Mouse (Mus musculus) embryonic facial prominence, embryonic 13.5 days (tissue): ENCODE data around the gene Ascc2. TPM values are rescaled to one million over a fixed set of nuclear protein-coding genes. Genes with fewer than 3 reads are reported as not detected.
"Not testable (repeated sequence)": the region's sequence is repeated elsewhere in the genome, so short reads cannot be mapped to it uniquely, and the experiment has no call there.

ENCODE experiments used
- ATAC-seq: fragments of 200-750 bp; cut with Nextera tagmentation; 2 replicates; pipeline ENCODE4 v1.8.0; 2017; ENCODE audit warnings: low read depth; ENCODE audit not compliant: insufficient number of reproducible peaks, insufficient read depth, low FRiP score, low TSS enrichment
- H3K27ac ChIP-seq: fragments of 300-500 bp; sonication (generic); 2 replicates; pipeline ENCODE4 v1.5.1; 2015; ENCODE audit warnings: moderate library complexity, mild to moderate bottlenecking, inconsistent platforms
- H3K27me3 ChIP-seq: fragments of 300-500 bp; sonication (generic); 2 replicates; pipeline ENCODE4 v1.6.1; 2015; ENCODE audit warnings: mild to moderate bottlenecking, inconsistent platforms
- H3K36me3 ChIP-seq: fragments of 300-500 bp; sonication (generic); 2 replicates; pipeline ENCODE4 v1.6.1; 2015; ENCODE audit warnings: mild to moderate bottlenecking, inconsistent platforms
- H3K4me1 ChIP-seq: fragments of 300-500 bp; sonication (generic); 2 replicates; pipeline ENCODE4 v1.6.1; 2015; ENCODE audit warnings: inconsistent platforms
- H3K4me2 ChIP-seq: fragments of 300-500 bp; sonication (generic); 2 replicates; pipeline ENCODE4 v1.6.1; 2015; ENCODE audit warnings: moderate library complexity, mild to moderate bottlenecking, inconsistent platforms
- H3K4me3 ChIP-seq: fragments of 300-500 bp; sonication (generic); 2 replicates; pipeline ENCODE4 v1.5.1; 2015; ENCODE audit warnings: mild to moderate bottlenecking, inconsistent platforms
- H3K9ac ChIP-seq: fragments of 300-500 bp; sonication (generic); 2 replicates; pipeline ENCODE4 v1.6.1; 2015; ENCODE audit warnings: mild to moderate bottlenecking, inconsistent platforms
- H3K9me3 ChIP-seq: fragments of 300-500 bp; sonication (generic); 2 replicates; pipeline ENCODE4 v1.6.1; 2016; ENCODE audit warnings: inconsistent platforms
- WGBS: fragments of 180-500 bp; shearing (Covaris S2); methylation state at CpG from one replicate; pipeline ENCODE4 v1.1.7; 2015; ENCODE audit warnings: mixed read lengths; 5-methylcytosine and 5-hydroxymethylcytosine counted together
- polyA plus RNA-seq: library from polyadenylated mRNA; unstranded; fragments of >200 nt; fragmentation: Nextera tagmentation; extraction: Ambion mirVana; gene quantifications from 2 replicates; pipeline ENCODE4 v1.2.1, GENCODE M21; 2015

Ascc2 gene
- polyA plus RNA-seq, 1 experiment from 2014 or later = 33.8 TPM

- Histone ChIP-seq H3K9ac (no peak overlapping the region), H3K27me3 (no peaks in the 10 kb centered on the region), H3K9me3 (no peaks in the 10 kb centered on the region), H3K4me2 (no peak overlapping the region), H3K4me3 (no peak overlapping the region), H3K4me1 (peaks cover 4% of the 10 kb centered on the region; the same call in 1 of the 2 replicates), H3K36me3 (peaks cover 18% of the 10 kb centered on the region), H3K27ac (no peak overlapping the region)
- ATAC-seq = no peak
- WGBS = 51% methylated on average over 3 of the region's 3 CpGs
Measured at GRCm38 (mm10) chr11:4687874-4688273, 50.3 kb downstream of the Ascc2 start.

GRCm38 (mm10) chr11:4688632-4689380 lies 51.3 kb downstream of the Ascc2 start:
- Histone ChIP-seq H3K36me3 (peaks cover 9% of the 10 kb centered on the region), H3K4me2 (no peak overlapping the region), H3K9me3 (no peaks in the 10 kb centered on the region), H3K9ac (peak overlapping the region; percentile 36; the same call in 1 of the 2 replicates), H3K4me3 (no peak overlapping the region), H3K27me3 (no peaks in the 10 kb centered on the region), H3K4me1 (peaks cover 4% of the 10 kb centered on the region; the same call in 1 of the 2 replicates), H3K27ac (no peak overlapping the region)
- 62% methylated on average over 11 of the region's 11 CpGs for WGBS
- ATAC-seq = no peak

- no peaks in the 10 kb centered on the region for H3K36me3 ChIP-seq
- H3K27ac ChIP-seq = no peak overlapping the region
- WGBS = 83% methylated on average over 7 of the region's 7 CpGs
- no peaks in the 10 kb centered on the region for H3K27me3 ChIP-seq
- no peak for ATAC-seq
- peaks cover 4% of the 10 kb centered on the region; the same call in 1 of the 2 replicates for H3K4me1 ChIP-seq
- no peak overlapping the region for H3K9ac ChIP-seq
- H3K4me3 ChIP-seq = no peak overlapping the region
- H3K9me3 ChIP-seq = no peaks in the 10 kb centered on the region; the same call in 1 of the 2 replicates
- H3K4me2 ChIP-seq = no peak overlapping the region
Measured at GRCm38 (mm10) chr11:4690353-4690752, 52.8 kb downstream of the Ascc2 start.

GRCm38 (mm10) chr11:4691213-4691612 lies 53.7 kb downstream of the Ascc2 start:
- Histone ChIP-seq H3K36me3 (no peaks in the 10 kb centered on the region), H3K9me3 (no peaks in the 10 kb centered on the region; the same call in 1 of the 2 replicates), H3K27ac (no peak overlapping the region), H3K4me1 (no peaks in the 10 kb centered on the region), H3K4me3 (no peak overlapping the region), H3K27me3 (no peaks in the 10 kb centered on the region), H3K4me2 (no peak overlapping the region), H3K9ac (no peak overlapping the region)
- ATAC-seq = no peak
- WGBS = 62% methylated on average over 10 of the region's 10 CpGs

- H3K27me3 ChIP-seq = no peaks in the 10 kb centered on the region
- H3K9ac ChIP-seq = no peak overlapping the region
- no peak overlapping the region for H3K27ac ChIP-seq
- no peak for ATAC-seq
- 84% methylated on average over 11 of the region's 11 CpGs for WGBS
- no peaks in the 10 kb centered on the region; the same call in 1 of the 2 replicates for H3K9me3 ChIP-seq
- H3K4me2 ChIP-seq = no peak overlapping the region
- no peaks in the 10 kb centered on the region for H3K36me3 ChIP-seq
- no peaks in the 10 kb centered on the region for H3K4me1 ChIP-seq
- no peak overlapping the region for H3K4me3 ChIP-seq
Measured at GRCm38 (mm10) chr11:4692162-4692561, 54.6 kb downstream of the Ascc2 start.

- H3K27ac ChIP-seq = no peak overlapping the region
- no peaks in the 10 kb centered on the region for H3K4me1 ChIP-seq
- no peak overlapping the region for H3K4me2 ChIP-seq
- H3K9me3 ChIP-seq = no peaks in the 10 kb centered on the region; the same call in 1 of the 2 replicates
- H3K9ac ChIP-seq = no peak overlapping the region
- ATAC-seq = 0 out of 2 replicates have a peak, but pooled peaks have one; percentile 48
- no peak overlapping the region for H3K4me3 ChIP-seq
- H3K27me3 ChIP-seq = no peaks in the 10 kb centered on the region
- 52% methylated on average over 7 of the region's 7 CpGs for WGBS
- H3K36me3 ChIP-seq = peaks cover 20% of the 10 kb centered on the region
Measured at GRCm38 (mm10) chr11:4697043-4697983, 59.8 kb downstream of the Ascc2 start.

GRCm38 (mm10) chr11:4700726-4701125 lies 63.2 kb downstream of the Ascc2 start:
- Histone ChIP-seq H3K9ac (no peak overlapping the region), H3K4me2 (no peak overlapping the region), H3K4me3 (no peak overlapping the region), H3K27ac (no peak overlapping the region), H3K27me3 (no peaks in the 10 kb centered on the region), H3K36me3 (peaks cover 20% of the 10 kb centered on the region), H3K4me1 (peaks cover 16% of the 10 kb centered on the region), H3K9me3 (no peaks in the 10 kb centered on the region)
- no peak for ATAC-seq
- WGBS = 83% methylated on average over 8 of the region's 8 CpGs

GRCm38 (mm10) chr11:4703688-4704071 lies 66.1 kb downstream of the Ascc2 start:
- Histone ChIP-seq H3K27ac (peak overlapping the region; percentile 66; the same call in 1 of the 2 replicates), H3K9me3 (no peaks in the 10 kb centered on the region), H3K27me3 (no peaks in the 10 kb centered on the region), H3K36me3 (peaks cover 20% of the 10 kb centered on the region), H3K4me1 (peaks cover 17% of the 10 kb centered on the region), H3K9ac (peak overlapping the region; percentile 94), H3K4me3 (peak overlapping the region; percentile 85), H3K4me2 (peak overlapping the region; percentile 84)
- ATAC-seq = no peak
- 8% methylated on average over 12 of the region's 12 CpGs for WGBS

GRCm38 (mm10) chr11:4704072-4704964 lies 66.8 kb downstream of the Ascc2 start, which contains the start of the genes Uqcr10 and Zmat5:
Gene Uqcr10 (minus strand): TSS chr11:4704342.
Gene Zmat5 (plus strand): TSS chr11:4704678.
- H3K4me2 ChIP-seq = peak within 1 kb of the TSS; percentile 84
- no peaks in the 10 kb centered on the region for H3K27me3 ChIP-seq
- peaks cover 17% of the 10 kb centered on the region for H3K4me1 ChIP-seq
- peak within 1 kb of the TSS; percentile 85 for H3K4me3 ChIP-seq
- peak within 1 kb of the TSS; percentile 94 for H3K9ac ChIP-seq
- H3K9me3 ChIP-seq = no peaks in the 10 kb centered on the region
- WGBS = under 1% methylated on average over 47 of the region's 47 CpGs
- H3K27ac ChIP-seq = peak within 1 kb of the TSS; percentile 66
- H3K36me3 ChIP-seq = peaks cover 20% of the 10 kb centered on the region
- peak; percentile 92 for ATAC-seq

GRCm38 (mm10) chr11:4705178-4705577 lies 67.6 kb downstream of the Ascc2 start:
- H3K27me3 ChIP-seq = no peaks in the 10 kb centered on the region
- peaks cover 17% of the 10 kb centered on the region for H3K4me1 ChIP-seq
- peaks cover 20% of the 10 kb centered on the region for H3K36me3 ChIP-seq
- ATAC-seq = no peak
- WGBS = 7% methylated on average over 4 of the region's 4 CpGs
- H3K4me2 ChIP-seq = peak overlapping the region; percentile 84
- peak overlapping the region; percentile 94 for H3K9ac ChIP-seq
- H3K4me3 ChIP-seq = peak overlapping the region; percentile 85
- H3K9me3 ChIP-seq = no peaks in the 10 kb centered on the region
- peak overlapping the region; percentile 66 for H3K27ac ChIP-seq

- H3K27ac ChIP-seq, ATAC-seq, H3K4me3 ChIP-seq, H3K9ac ChIP-seq, H3K36me3 ChIP-seq, H3K27me3 ChIP-seq, H3K4me2 ChIP-seq, H3K4me1 ChIP-seq, H3K9me3 ChIP-seq: not testable (repeated sequence)
- 84% methylated on average over 4 of the region's 4 CpGs for WGBS
Measured at GRCm38 (mm10) chr11:4710188-4710587, 72.6 kb downstream of the Ascc2 start.
